Mouse (Mus musculus) urinary bladder, adult 2 months (tissue): ENCODE data around the gene Hccs. TPM values are rescaled to one million over a fixed set of nuclear protein-coding genes. Genes with fewer than 3 reads are reported as not detected.

Experiments used
- polyA plus RNA-seq: library from polyadenylated mRNA; depleted of rRNA; stranded (reverse); fragments of >200 nt; gene quantifications from 2 replicates; pipeline ENCODE4 v1.2.3, GENCODE M21; 2012; rRNA removed

Gene Hccs
- polyA plus RNA-seq, 1 experiment, result 18.7 TPM

Other genes with a start within 250 kb of the Hccs start
- gene Amelx, start 133.2 kb downstream of the Hccs start, polyA plus RNA-seq, result not detected in 2 replicates